Mouse (Mus musculus): ENCODE results near the gene Ptprcap.

- TF ChIP-seq CTCF (IDR thresholded peaks at IDR 0.05; ENCODE audit: low read depth, low read length) = no peak
- TF ChIP-seq POLR2A (IDR thresholded peaks at IDR 0.05; ENCODE audit: extremely low read depth, insufficient read depth, low read length) = no peak
These were observed 49.7 kb downstream of the Ptprcap start for GRCm38 (mm10) chr19:4203148-4203547.

All from liver, adult 2 months (tissue).